Mouse (Mus musculus) small intestine, adult 2 months (tissue): ENCODE results near the gene Rnf225. TPM values are rescaled to one million over a fixed set of nuclear protein-coding genes. Genes with fewer than 3 reads are reported as not detected.
"Not testable (repeated sequence)": the region's sequence is repeated elsewhere in the genome, so short reads cannot be mapped to it uniquely, and the experiment has no call there.

Experiments used
- H3K27ac ChIP-seq: fragments of 200-500 bp; 2 replicates; pipeline ENCODE4 v1.5.1; 2012; ENCODE audit warnings: low read depth, low read length, control low read depth, inconsistent platforms; ENCODE audit not compliant: insufficient read depth
- H3K27me3 ChIP-seq: fragments of 200-500 bp; 2 replicates; pipeline ENCODE4 v1.6.1; 2012; ENCODE audit warnings: mild to moderate bottlenecking, moderate library complexity, low read length, inconsistent platforms; ENCODE audit not compliant: control insufficient read depth, insufficient read depth
- H3K36me3 ChIP-seq: fragments of 200-500 bp; 2 replicates; pipeline ENCODE4 v1.6.1; 2012; ENCODE audit warnings: mild to moderate bottlenecking, low read length, control low read depth, inconsistent platforms; ENCODE audit not compliant: control insufficient read depth, insufficient read depth
- H3K4me1 ChIP-seq: fragments of 200-500 bp; 2 replicates; pipeline ENCODE4 v1.6.1; 2012; ENCODE audit warnings: low read length, inconsistent platforms, mixed read lengths; ENCODE audit not compliant: control insufficient read depth, insufficient read depth, insufficient read length
- H3K4me3 ChIP-seq: fragments of 200-500 bp; 2 replicates; pipeline ENCODE4 v1.5.1; 2012; ENCODE audit warnings: low read depth, mild to moderate bottlenecking, control low read depth, inconsistent platforms, low read length, moderate library complexity
- CTCF ChIP-seq: fragments of 200-500 bp; IDR thresholded peaks from 2 replicates; pipeline ENCODE4 v1.5.1; 2012; ENCODE audit warnings: low read depth, mild to moderate bottlenecking, control low read depth, inconsistent platforms, low read length, moderate library complexity, mixed read lengths; ENCODE audit not compliant: insufficient replicate concordance, insufficient read length; ENCODE audit errors: extremely low read depth
- POLR2A ChIP-seq: fragments of 200-500 bp; IDR thresholded peaks from 2 replicates; pipeline ENCODE4 v1.6.1; 2012; ENCODE audit warnings: low read depth, mild to moderate bottlenecking, control low read depth, inconsistent platforms, low read length, moderate library complexity
- WGBS: fragments of 180-500 bp; shearing (Covaris S2); methylation state at CpG from one replicate; pipeline ENCODE4 v1.1.7; 2018; 5-methylcytosine and 5-hydroxymethylcytosine counted together
- polyA plus RNA-seq: library from polyadenylated mRNA; depleted of rRNA; stranded (reverse); fragments of >200 nt; gene quantifications from 2 replicates; pipeline ENCODE4 v1.2.3, GENCODE M21; 2012

Gene Rnf225
- polyA plus RNA-seq, 1 experiment: 0.41 TPM

DNA sequence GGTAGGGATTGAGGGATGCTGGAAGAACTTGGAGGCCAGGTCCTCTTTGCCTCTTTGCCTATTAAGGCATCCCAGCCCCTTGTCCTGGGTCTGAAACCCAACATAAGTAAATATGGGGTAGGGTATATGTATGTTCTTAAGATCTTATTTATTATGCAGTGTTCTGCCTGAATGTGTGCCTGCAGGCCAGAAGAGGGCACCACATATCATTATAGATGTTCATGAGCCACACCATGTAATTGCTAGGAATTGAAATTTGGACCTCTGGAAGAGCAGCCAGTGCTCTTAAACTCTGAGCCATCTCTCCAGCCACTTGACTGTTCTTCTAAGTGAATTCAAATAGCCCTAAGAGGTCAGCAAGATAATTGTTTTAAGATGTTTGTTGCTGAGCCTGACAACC is 13.7 kb upstream of the Rnf225 start:
- Histone ChIP-seq H3K4me3 (no peak overlapping the region), H3K27me3 (no peaks in the 10 kb centered on the region), H3K27ac (no peak overlapping the region), H3K36me3 (no peaks in the 10 kb centered on the region), H3K4me1 (peaks cover 2% of the 10 kb centered on the region; the same call in 1 of the 2 replicates)
- TF ChIP-seq POLR2A: no peak
- no peak for TF ChIP-seq CTCF

DNA sequence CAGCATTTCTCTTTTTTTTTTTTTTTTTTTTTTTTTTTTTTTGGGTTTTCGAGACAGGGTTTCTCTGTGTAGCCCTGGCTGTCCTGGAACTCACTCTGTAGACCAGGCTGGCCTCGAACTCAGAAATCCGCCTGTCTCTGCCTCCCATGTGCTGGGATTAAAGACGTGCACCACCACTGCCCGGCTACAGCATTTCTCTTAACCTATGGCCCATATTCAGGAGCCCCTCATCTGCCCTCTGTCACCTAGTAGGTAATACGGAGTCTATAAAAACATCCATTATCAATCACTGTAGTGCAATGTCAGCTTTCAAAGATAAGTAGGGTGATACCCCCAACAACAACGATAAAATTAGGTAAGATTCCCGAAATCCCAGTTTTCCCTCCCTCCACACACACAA is 6.7 kb upstream of the Rnf225 start:
- 70% methylated on average over 7 of the region's 8 CpGs for WGBS
- not testable (repeated sequence) for H3K4me3 ChIP-seq, H3K27me3 ChIP-seq, H3K4me1 ChIP-seq, H3K27ac ChIP-seq
- H3K36me3 ChIP-seq: peaks cover 19% of the 10 kb centered on the region

DNA sequence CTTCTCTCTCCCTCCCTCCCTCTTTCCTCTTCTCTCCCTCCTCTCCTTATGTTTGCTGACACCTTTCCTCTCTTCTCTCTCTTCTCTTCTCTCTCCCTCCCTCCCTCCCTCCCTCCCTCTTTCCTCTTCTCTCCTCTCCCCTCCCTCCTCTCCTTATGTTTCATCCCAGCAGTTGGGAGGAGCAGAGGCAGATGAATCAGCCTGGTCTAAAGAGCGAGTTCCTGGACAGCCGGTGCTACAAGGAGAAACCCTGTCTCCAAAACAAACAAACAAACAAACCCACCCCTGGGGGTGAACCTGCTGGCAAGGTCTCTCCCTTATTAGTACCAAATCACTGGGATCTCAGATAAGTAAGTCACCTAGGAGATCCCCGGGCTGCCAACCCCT is 5.9 kb upstream of the Rnf225 start:
- H3K4me1 ChIP-seq: no peaks in the 10 kb centered on the region; the same call in 1 of the 2 replicates
- no peaks in the 10 kb centered on the region for H3K27me3 ChIP-seq
- H3K27ac ChIP-seq: peak overlapping the region; percentile 91
- TF ChIP-seq POLR2A: no peak
- no peak for TF ChIP-seq CTCF
- H3K4me3 ChIP-seq: peak overlapping the region; percentile 83
- peaks cover 28% of the 10 kb centered on the region for H3K36me3 ChIP-seq
- WGBS: 0% methylated on average over 3 of the region's 3 CpGs

DNA sequence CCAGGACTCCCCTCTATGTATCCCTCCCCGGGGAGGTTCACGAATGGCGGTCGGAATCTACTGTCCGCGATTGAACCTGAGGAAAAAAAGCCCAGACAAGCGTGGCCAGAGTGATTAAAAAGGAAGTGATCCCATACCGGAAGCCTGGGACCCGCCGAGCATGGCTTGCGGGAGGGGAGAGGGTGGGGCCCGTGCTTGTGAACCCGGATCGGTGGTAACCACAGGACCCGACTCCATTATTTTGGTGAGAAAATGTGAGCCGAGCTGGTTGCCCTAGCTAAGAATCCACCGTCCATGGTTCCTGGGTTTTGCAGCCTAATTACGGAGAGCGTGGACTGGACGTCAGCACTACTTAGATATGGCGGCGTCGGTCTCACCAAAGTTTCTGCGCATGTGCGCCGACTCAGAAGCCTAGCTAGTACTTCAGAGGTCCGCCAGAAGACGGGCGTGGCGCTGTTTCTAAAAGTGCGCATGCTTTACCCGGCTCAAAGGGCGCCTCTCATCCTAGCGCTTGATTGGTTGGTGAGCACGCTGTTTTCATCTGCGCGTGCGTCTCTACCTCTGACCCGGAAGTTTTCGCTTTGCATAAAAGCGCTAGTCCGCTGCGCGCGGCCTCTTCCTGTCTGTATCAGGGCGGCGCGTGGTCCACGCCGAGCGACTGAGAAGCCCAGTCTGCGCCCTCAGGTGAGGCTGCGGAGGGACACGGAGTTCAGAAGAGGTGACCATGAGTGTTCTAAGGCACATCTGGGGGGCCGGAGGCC is 5.3 kb upstream of the Rnf225 start, which contains the start of gene Rps5:
Rps5 (plus strand) TSS at position 586 of the 761 bp plus-strand sequence.
- peak within 1 kb of the TSS; percentile 88 for H3K4me3 ChIP-seq
- no peaks in the 10 kb centered on the region; the same call in 1 of the 2 replicates for H3K4me1 ChIP-seq
- peak within 1 kb of the TSS; percentile 91 for H3K27ac ChIP-seq
- TF ChIP-seq POLR2A (peak; percentile 74), CTCF (peak; percentile 61)
- H3K27me3 ChIP-seq: no peaks in the 10 kb centered on the region
- H3K36me3 ChIP-seq: peaks cover 32% of the 10 kb centered on the region
- under 1% methylated on average over 55 of the region's 55 CpGs for WGBS

DNA sequence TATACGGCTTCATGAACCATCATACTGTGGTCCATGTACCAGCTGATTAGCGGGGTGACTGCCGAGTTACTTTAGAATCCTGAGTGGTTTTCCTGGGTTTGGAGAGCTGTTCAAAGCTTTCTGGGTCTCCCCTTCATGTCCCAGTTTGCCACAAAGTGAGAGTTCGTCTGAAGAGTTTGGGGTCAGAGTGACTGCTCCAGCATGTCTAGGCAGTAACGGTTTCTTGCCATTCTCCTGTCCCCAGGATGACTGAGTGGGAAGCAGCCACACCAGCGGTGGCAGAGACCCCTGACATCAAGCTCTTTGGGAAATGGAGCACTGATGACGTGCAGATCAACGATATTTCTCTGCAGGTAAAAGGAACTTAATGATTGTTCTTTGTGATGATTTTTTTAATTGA is 4.5 kb upstream of the Rnf225 start:
- Histone ChIP-seq H3K4me1 (peaks cover 1% of the 10 kb centered on the region), H3K36me3 (peaks cover 34% of the 10 kb centered on the region), H3K27me3 (no peaks in the 10 kb centered on the region; the same call in 1 of the 2 replicates), H3K27ac (no peak overlapping the region), H3K4me3 (peak overlapping the region; percentile 88)
- 2% methylated on average over 8 of the region's 8 CpGs for WGBS
- TF ChIP-seq CTCF (no peak), POLR2A (no peak)

DNA sequence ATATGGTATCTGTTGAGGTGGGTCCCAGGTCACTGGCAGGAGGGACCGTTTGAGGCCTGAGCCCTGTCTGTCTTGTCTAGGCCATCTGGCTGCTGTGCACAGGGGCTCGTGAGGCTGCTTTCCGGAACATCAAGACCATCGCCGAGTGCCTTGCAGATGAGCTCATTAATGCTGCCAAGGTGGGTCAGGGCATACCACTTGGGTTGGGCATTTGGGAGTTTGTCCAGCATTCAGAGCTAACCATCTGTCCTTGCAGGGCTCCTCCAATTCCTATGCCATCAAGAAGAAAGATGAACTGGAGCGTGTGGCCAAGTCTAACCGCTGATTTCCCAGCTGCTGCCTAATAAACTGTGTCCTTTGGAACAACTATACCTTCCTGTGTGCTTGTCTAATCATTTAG is 900 bp upstream of the Rnf225 start:
- Histone ChIP-seq H3K27ac (no peak overlapping the region), H3K4me1 (peaks cover 7% of the 10 kb centered on the region), H3K4me3 (no peak overlapping the region), H3K36me3 (peaks cover 34% of the 10 kb centered on the region), H3K27me3 (no peaks in the 10 kb centered on the region; the same call in 1 of the 2 replicates)
- WGBS: 61% methylated on average over 7 of the region's 7 CpGs
- TF ChIP-seq POLR2A (no peak), CTCF (no peak)

DNA sequence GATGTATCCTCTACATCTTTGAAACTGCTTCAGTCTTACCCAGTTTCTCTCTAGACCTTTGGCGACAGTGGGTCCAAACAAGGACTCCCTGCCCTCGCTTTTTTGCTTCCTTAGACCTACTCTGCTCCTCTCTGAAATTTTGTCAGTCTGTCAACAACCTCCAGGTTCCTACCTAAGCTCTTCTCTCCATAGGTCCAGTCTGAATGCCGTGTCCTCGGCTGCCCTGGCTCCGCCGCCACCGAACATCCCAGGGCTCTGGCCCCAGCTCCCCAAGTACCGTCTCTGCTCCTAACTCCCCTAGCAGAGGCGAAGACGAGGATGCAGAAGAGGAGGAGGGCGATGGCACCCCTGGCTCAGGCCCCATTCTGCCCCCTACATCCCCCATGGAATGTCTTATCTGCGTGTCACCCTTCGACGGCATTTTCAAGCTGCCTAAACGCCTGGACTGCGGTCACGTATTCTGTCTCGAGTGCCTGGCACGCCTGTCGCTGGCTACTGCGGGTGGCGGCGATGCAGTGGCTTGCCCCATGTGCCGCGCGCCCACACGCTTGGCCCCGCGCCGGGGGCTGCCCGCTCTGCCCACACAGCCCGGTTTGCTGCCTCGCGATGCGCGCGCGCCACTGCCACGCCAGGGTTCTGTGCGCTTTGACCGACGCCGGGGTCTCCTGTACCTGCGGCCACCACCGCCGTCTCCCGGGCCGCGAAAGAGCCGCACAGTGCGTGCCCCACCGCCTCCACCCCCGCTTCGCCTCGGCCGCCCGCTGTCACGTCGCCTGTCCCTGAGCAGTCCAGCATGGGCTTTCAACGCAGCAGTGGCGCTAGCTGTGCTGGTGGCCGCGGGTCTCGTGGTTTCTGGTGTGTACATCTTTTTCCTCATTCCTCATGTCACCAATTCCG is 725 bp downstream of the Rnf225 start:
- Histone ChIP-seq H3K4me1 (peaks cover 7% of the 10 kb centered on the region), H3K4me3 (peak overlapping the region; percentile 38), H3K27me3 (no peaks in the 10 kb centered on the region; the same call in 1 of the 2 replicates), H3K36me3 (peaks cover 34% of the 10 kb centered on the region), H3K27ac (no peak overlapping the region)
- no peak for TF ChIP-seq CTCF
- TF ChIP-seq POLR2A: no peak
- 5% methylated on average over 65 of the region's 65 CpGs for WGBS
